Mouse (Mus musculus) heart, postnatal 10 days (tissue): ENCODE measurements around the gene Tmem108. TPM values are rescaled to one million over a fixed set of nuclear protein-coding genes. Genes with fewer than 3 reads are reported as not detected.

Experiments
- DNase-seq, 2 experiments: peaks; one replicate each; pipeline ENCODE4 v3.0.0; 2021
- intact Hi-C: fragments of 180-260 bp; cut with DNase I; formaldehyde crosslinking; loops from one replicate; pipeline ENCODE4 v1.15.1; 2025
- total RNA-seq, 2 experiments: library from RNA; stranded (reverse); gene quantifications; 2 replicates each; pipeline ENCODE4 v1.2.3; 2021

The Tmem108 gene
- total RNA-seq, 2 experiments from 2014 or later, result 7.9 to 9.6 TPM

GRCm38 (mm10) chr9:103597861-103598260, 163.8 kb downstream of the Tmem108 start:
- DNase-seq, result no peak
- intact Hi-C loops, result no loop called here

GRCm38 (mm10) chr9:103595190-103595837, 166.3 kb downstream of the Tmem108 start:
- peak in 1 of 2 experiments; percentile 36 for DNase-seq
- intact Hi-C loops, result no loop called here

- no peak for DNase-seq
- intact Hi-C loops, result no loop called here
Observed at GRCm38 (mm10) chr9:103594423-103595189, 167.0 kb downstream of the Tmem108 start.

GRCm38 (mm10) chr9:103593079-103593478, 168.6 kb downstream of the Tmem108 start:
- intact Hi-C loops, result no loop called here
- no peak for DNase-seq

GRCm38 (mm10) chr9:103591962-103592361, 169.7 kb downstream of the Tmem108 start:
- intact Hi-C loops, result no loop called here
- no peak for DNase-seq

DNA sequence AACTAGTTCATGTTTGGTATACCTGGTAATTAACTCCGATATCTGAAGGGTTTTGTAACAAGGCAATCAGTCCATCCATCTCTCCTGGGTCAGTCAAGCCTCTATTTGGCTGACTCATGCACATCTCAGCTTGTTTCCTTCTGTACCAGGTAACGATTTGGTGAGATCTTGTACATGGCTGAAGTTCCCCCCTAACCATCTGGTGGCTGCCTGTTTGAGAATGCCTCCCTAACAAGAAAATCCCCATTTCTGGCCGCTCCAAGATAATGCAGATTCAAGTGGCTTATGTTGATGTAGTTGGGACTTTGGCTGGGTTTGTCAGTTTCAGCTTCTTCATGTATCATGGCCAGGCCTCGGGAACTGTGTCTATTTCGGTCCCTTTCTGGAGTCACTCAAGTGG, 170.8 kb downstream of the Tmem108 start:
- no peak for DNase-seq
- intact Hi-C loops, result no loop called here

- intact Hi-C loops, result no loop called here
- DNase-seq, result no peak
Observed at GRCm38 (mm10) chr9:103584865-103585264, 176.8 kb downstream of the Tmem108 start.

GRCm38 (mm10) chr9:103582249-103582961, 179.2 kb downstream of the Tmem108 start:
- DNase-seq, result no peak
- intact Hi-C loops, result no loop called here

DNA sequence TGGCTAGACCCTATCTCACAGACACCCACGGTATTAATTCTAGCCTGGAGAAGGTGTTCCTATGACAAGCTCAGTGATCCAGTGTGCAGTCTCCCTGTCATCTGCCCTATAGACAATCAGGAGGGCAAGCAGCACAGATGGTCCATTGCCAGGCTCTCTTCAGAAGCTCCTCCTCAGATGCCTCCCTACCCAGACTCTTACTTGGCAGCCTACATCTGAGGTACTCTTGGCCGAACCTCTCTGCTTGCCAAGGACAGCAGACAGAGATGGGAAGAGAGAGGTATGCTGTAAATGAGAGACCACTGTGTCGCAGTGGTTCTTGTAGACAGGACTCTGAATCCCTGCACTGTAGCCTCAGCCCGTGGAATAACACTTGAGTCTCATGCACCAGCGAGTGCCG, 181.0 kb downstream of the Tmem108 start:
- peak in 1 of 2 experiments; percentile 33 for DNase-seq
- intact Hi-C loops, result no loop called here

GRCm38 (mm10) chr9:103580186-103580585, 181.5 kb downstream of the Tmem108 start:
- intact Hi-C loops, result no loop called here
- no peak for DNase-seq

DNA sequence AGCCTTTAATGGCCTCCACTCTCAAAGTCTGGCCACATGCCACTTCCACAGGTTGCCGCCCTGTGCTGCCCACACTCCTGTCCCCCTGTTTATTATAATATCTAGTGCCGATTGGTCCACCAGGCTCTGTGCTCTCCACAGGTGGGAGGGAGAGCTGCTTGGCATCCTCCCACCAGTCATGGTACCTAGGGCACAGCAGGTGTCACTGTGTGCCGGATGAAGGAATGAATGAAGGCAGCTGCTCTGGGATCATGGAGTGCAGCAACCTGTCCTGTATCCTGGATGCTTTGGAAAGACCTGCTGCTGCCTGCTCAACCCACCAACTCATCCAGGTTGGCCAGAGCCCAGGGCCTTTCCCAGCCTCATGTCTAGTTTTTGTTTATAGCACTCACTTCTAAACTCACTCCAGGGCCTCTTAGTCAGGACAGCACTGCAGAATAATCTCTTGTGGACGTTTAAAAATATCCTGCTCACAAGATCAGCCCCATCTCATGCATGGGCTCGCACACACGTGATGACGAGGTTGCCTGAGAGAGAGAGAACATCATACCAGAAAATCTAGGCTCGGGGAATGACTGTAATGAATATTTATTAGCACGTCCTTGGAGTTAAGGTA, 182.1 kb downstream of the Tmem108 start:
- peak; percentile 20 to 57 for DNase-seq
- intact Hi-C loops, result no loop called here

- no peak for DNase-seq
- intact Hi-C loops, result no loop called here
Observed at GRCm38 (mm10) chr9:103577731-103578130, 183.9 kb downstream of the Tmem108 start.

GRCm38 (mm10) chr9:103577181-103577580, 184.5 kb downstream of the Tmem108 start:
- intact Hi-C loops, result no loop called here
- no peak for DNase-seq

GRCm38 (mm10) chr9:103575901-103576300, 185.7 kb downstream of the Tmem108 start:
- DNase-seq, result no peak
- intact Hi-C loops, result no loop called here

DNA sequence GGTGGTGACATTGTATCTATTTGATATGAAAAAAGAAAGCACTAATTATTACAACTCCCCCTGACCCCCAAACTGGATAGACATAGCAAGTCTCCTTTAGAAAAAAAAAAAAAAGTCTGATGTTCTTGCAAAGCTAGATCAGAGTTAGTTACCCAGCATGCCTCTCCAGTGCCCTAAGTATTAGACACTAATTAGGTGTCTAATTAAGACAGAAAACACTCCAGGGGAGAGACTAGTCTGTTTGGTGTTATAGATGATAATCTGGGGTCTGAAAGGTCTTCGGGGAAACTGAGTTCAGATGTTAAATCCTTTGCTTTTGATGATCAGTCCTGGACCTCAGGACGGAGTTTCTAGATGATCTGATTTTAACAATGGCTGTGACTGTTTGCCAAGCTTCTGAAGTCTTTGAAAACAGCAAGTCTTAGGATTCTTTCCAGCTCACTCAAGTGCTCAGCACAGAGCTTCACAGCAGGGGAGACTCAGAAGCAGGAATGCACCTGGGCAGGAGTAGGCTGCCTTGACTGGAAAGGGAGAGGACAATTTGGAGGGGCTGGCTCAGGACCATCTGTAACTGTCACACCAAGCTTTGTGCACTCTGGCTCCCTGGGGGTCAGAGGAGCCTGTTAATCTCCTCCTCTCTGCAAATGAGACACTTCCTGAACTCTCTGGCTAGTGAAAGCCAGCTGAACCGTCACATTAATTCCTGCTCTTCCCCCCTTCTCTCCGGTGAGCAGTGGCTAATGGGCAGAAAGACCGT, 187.5 kb downstream of the Tmem108 start:
- intact Hi-C loops, result no loop called here
- DNase-seq, result no peak

GRCm38 (mm10) chr9:103570158-103570741, 191.4 kb downstream of the Tmem108 start:
- intact Hi-C loops, result no loop called here
- DNase-seq, result no peak

DNA sequence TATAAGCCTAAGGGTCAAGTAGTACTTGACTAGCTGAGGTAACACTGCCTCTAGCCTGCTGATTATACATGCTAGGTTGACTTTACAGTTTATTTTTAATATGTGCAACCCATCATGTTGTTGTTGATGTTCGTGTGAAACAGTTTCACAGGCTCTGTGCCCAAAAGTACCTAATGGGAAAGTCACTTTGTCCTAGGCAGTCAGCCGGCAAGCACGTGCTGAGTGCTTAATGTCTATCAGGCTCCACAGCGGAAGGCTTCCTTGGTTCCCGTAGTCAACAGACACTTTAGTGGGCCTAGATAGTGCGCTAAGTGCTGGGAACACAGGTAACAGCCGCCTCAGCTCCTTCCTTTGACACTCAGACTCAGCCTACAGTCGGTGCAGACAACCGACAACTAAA, 192.7 kb downstream of the Tmem108 start:
- intact Hi-C loops, result no loop called here
- DNase-seq, result peak; percentile 18 to 42

DNA sequence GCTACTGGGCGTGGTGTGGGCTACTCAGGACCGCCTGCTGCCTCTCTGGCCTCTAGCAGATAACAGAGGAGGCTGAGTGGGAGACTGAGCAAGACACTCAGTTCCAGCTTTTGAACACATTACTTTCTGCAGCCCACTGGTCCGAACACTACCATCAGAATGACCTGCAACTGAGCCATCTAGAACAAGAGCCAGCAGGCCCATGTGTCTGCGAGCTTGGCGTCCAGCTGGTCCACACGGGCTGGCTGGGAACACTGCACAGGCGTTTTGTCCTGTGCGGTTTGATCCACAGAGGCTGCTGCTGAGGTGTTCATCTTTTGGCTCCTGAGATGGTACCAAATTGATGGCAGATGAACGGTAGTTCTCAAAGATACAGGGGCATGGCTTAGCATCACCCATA, 196.5 kb downstream of the Tmem108 start:
- intact Hi-C loops, result no loop called here
- no peak for DNase-seq

GRCm38 (mm10) chr9:103563864-103564610, 197.6 kb downstream of the Tmem108 start:
- peak; percentile 29 to 69 for DNase-seq
- intact Hi-C loops, result no loop called here
